Mouse (Mus musculus) stomach, embryonic 14.5 days (tissue): ENCODE measurements at regions not wholly inside any gene's neighbourhood (a gene's known extent, or its start where the extent isn't known, plus 50 kb on each side); places are given as distances from the start of the nearest gene placed in this dataset.

Source experiments
- ATAC-seq: fragments of 200-750 bp; cut with Nextera tagmentation; 2 replicates; pipeline ENCODE4 v1.8.0; 2017; ENCODE audit warnings: low read depth, moderate TSS enrichment; ENCODE audit not compliant: insufficient number of reproducible peaks, insufficient read depth, low FRiP score
- H3K27ac ChIP-seq: fragments of 300-500 bp; sonication (generic); 2 replicates; pipeline ENCODE4 v1.5.1; 2014; ENCODE audit warnings: mild to moderate bottlenecking, low read length, moderate library complexity, mixed read lengths
- H3K27me3 ChIP-seq: fragments of 300-500 bp; sonication (generic); 2 replicates; pipeline ENCODE4 v1.6.1; 2014; ENCODE audit warnings: low read length, control low read depth, mixed read lengths; ENCODE audit not compliant: control insufficient read depth, insufficient read depth
- H3K36me3 ChIP-seq: fragments of 300-500 bp; sonication (generic); 2 replicates; pipeline ENCODE4 v1.6.1; 2014; ENCODE audit warnings: mild to moderate bottlenecking, control low read depth, low read length, moderate library complexity, mixed read lengths; ENCODE audit not compliant: control insufficient read depth, insufficient read depth
- H3K4me1 ChIP-seq: fragments of 300-500 bp; sonication (generic); 2 replicates; pipeline ENCODE4 v1.6.1; 2014; ENCODE audit warnings: low read length, control low read depth, mixed read lengths; ENCODE audit not compliant: control insufficient read depth, insufficient read depth
- H3K4me2 ChIP-seq: fragments of 300-500 bp; sonication (generic); replicated peaks from 2 replicates; pipeline ENCODE4 v1.6.1; 2014; ENCODE audit warnings: low read depth, low read length, control low read depth
- H3K4me3 ChIP-seq: fragments of 300-500 bp; sonication (generic); 2 replicates; pipeline ENCODE4 v1.5.1; 2014; ENCODE audit warnings: low read depth, low read length, control low read depth
- H3K9ac ChIP-seq: fragments of 300-500 bp; sonication (generic); replicated peaks from 2 replicates; pipeline ENCODE4 v1.6.1; 2014; ENCODE audit warnings: low read depth, mild to moderate bottlenecking, control low read depth, low read length, moderate library complexity, mixed read lengths
- H3K9me3 ChIP-seq: fragments of 300-500 bp; sonication (generic); 2 replicates; pipeline ENCODE4 v1.6.1; 2016; ENCODE audit warnings: low read depth, low read length, control low read depth; ENCODE audit not compliant: control insufficient read depth
- WGBS: fragments of 180-500 bp; shearing (Covaris S2); extraction: QIAGEN DNeasy Blood & Tissue Kit; methylation state at CpG from one replicate; pipeline ENCODE4 v1.1.7; 2014; 5-methylcytosine and 5-hydroxymethylcytosine counted together

DNA sequence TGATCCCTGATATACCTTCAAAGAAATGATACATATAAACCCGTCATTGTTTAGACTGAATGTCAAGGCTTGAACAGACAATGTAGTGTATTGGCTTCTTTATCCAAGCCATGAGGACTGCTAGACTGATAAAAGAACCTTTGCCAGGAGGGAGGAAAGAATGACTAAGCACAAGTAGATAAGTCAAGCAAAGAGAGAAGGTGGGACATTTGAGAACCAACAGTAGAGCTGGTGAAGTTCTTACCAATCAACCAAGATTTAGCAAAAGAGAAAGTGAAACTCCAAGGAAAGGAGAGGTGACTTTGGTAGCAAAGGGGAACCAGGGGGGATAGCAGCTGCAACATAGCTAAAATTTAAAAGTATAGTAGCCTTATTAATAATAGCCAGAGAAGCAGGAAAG is 273.0 kb upstream of the Ldb2 start:
- Histone ChIP-seq H3K9me3 (no peaks in the 10 kb centered on the region), H3K4me2 (no peak overlapping the region), H3K27ac (no peak overlapping the region), H3K36me3 (no peaks in the 10 kb centered on the region), H3K4me3 (no peak overlapping the region), H3K9ac (no peak overlapping the region), H3K27me3 (no peaks in the 10 kb centered on the region), H3K4me1 (no peaks in the 10 kb centered on the region)
- whole genome bisulfite sequencing = 48% methylated on average over 1 of the region's 1 CpGs
- ATAC-seq = no peak

DNA sequence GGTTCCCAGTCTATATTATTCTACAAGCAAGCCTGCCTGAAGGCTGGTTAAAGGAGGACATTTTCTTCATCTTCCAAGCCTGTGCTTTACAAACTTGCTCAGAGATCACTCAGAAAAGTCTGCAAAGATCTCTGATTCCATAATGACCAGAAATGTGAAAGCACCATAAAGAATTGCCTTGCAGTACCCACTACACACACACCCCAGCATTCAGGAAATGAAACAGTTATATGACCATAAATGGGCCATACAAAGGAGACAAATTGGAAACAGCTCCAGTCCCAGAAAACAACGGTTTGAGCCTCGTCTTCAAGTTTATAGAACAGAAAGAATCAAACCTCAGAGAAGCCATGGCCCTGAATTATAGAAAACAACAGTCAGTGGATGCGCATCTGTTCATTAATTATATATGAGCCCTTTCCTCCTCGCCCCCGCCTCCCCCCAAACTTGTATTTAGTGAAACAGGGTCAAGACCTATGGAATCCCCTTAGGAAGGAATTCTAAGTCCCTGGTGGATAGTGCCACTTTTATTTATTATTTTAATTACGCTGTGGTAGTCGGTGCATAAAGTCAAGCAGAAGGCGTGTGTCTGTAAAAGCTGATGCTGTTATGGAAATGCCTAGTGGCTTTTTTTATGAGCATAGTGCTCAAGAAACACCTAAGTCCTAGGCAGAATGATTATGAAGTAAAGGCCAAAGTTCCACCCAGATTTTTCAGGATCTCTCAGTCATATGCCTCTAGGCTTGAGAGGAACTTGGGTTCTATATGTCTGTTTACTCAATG is 266.6 kb upstream of the Ldb2 start:
- no peaks in the 10 kb centered on the region for H3K27me3 ChIP-seq
- H3K9ac ChIP-seq = no peak overlapping the region
- no peak overlapping the region for H3K27ac ChIP-seq
- H3K9me3 ChIP-seq = no peaks in the 10 kb centered on the region
- whole genome bisulfite sequencing = 84% methylated on average over 8 of the region's 8 CpGs
- ATAC-seq = no peak
- no peaks in the 10 kb centered on the region for H3K4me1 ChIP-seq
- H3K4me3 ChIP-seq = no peak overlapping the region
- H3K4me2 ChIP-seq = no peak overlapping the region
- no peaks in the 10 kb centered on the region for H3K36me3 ChIP-seq

DNA sequence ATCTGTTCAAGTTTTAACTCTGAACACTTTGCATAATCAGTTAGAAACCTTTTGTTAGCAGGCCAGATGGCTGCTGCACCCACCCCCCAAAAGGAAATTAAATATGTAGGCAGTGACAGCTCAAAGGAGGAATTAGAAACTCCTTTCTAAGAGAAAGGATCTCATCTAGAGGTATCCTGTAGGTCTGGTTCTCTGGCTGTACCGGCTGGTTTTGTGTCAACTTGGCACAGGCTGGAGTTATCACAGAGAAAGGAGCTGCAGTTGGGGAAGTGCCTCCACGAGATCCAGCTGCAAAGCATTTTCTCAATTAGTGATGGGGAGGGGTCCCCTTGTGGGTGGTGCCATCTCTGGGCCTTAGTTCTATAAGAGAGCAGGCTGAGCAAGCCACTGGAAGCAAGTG is 263.1 kb upstream of the Ldb2 start:
- H3K27ac ChIP-seq = no peak overlapping the region
- H3K4me1 ChIP-seq = no peaks in the 10 kb centered on the region
- no peak for ATAC-seq
- no peak overlapping the region for H3K4me2 ChIP-seq
- no peak overlapping the region for H3K4me3 ChIP-seq
- no peak overlapping the region for H3K9ac ChIP-seq
- 23% methylated on average over 2 of the region's 2 CpGs for WGBS
- no peaks in the 10 kb centered on the region for H3K9me3 ChIP-seq
- H3K27me3 ChIP-seq = no peaks in the 10 kb centered on the region
- no peaks in the 10 kb centered on the region for H3K36me3 ChIP-seq

DNA sequence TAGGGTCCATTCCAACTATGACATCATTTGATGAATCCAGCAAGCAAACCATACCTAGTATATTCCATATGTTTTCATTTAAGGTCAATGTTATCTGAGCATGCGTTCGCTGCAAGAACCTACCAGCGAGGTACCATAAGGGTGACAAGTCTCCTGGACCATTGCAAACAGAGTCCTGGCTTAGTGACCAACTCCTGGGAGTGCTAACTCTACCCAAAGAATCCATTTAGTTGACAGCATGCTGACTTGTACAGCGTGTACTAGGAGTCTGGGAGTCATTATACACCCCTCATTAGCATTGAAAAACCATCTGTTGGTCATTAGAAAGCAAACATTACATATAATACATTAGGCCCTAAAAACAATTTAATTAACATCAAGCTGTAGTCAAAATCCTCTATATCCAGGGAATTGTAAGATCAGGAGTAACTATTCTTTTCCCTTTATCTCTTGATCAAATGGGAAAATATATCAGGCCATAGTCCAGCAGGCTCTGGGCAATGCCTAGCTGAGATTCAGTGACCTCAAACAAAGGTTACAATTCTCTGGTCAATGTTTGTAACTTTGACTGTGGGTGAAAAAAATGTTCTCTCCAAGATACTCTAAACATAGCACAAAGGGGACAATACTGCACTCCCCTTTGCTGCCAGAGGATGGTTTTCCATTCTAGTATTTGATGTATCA is 255.9 kb upstream of the Ldb2 start:
- Histone ChIP-seq H3K27ac (no peak overlapping the region), H3K4me3 (no peak overlapping the region), H3K4me1 (no peaks in the 10 kb centered on the region), H3K36me3 (no peaks in the 10 kb centered on the region), H3K9ac (no peak overlapping the region), H3K4me2 (no peak overlapping the region), H3K27me3 (no peaks in the 10 kb centered on the region), H3K9me3 (no peaks in the 10 kb centered on the region)
- ATAC-seq = no peak
- WGBS = 83% methylated on average over 4 of the region's 4 CpGs

- ATAC-seq = peak; percentile 58; the same call in 1 of the 2 replicates
- Histone ChIP-seq H3K9ac (no peak overlapping the region), H3K27ac (no peak overlapping the region)
Observed at GRCm38 (mm10) chr5:45049410-45049809, 249.9 kb upstream of the Ldb2 start.

GRCm38 (mm10) chr5:45042914-45043313 is 243.4 kb upstream of the Ldb2 start:
- no peaks in the 10 kb centered on the region for H3K27me3 ChIP-seq
- no peaks in the 10 kb centered on the region for H3K4me1 ChIP-seq
- H3K36me3 ChIP-seq = no peaks in the 10 kb centered on the region
- ATAC-seq = no peak
- H3K4me2 ChIP-seq = no peak overlapping the region
- no peak overlapping the region for H3K4me3 ChIP-seq
- no peak overlapping the region for H3K27ac ChIP-seq
- H3K9ac ChIP-seq = no peak overlapping the region
- H3K9me3 ChIP-seq = no peaks in the 10 kb centered on the region
- WGBS = 59% methylated on average over 2 of the region's 2 CpGs

More at GRCm38 (mm10) chr5:45049410-45049809, 249.9 kb upstream of the Ldb2 start:
- H3K9me3 ChIP-seq = no peaks in the 10 kb centered on the region
- no peak overlapping the region for H3K4me3 ChIP-seq
- no peaks in the 10 kb centered on the region for H3K27me3 ChIP-seq
- no peaks in the 10 kb centered on the region for H3K4me1 ChIP-seq
- H3K4me2 ChIP-seq = no peak overlapping the region
- H3K36me3 ChIP-seq = no peaks in the 10 kb centered on the region

- Histone ChIP-seq H3K4me2 (no peak overlapping the region), H3K36me3 (no peaks in the 10 kb centered on the region), H3K9ac (no peak overlapping the region), H3K9me3 (no peaks in the 10 kb centered on the region), H3K4me1 (no peaks in the 10 kb centered on the region), H3K27ac (no peak overlapping the region), H3K27me3 (no peaks in the 10 kb centered on the region), H3K4me3 (no peak overlapping the region)
- 29% methylated on average over 1 of the region's 1 CpGs for WGBS
- ATAC-seq = no peak
Observed at GRCm38 (mm10) chr5:45036430-45036829, 236.9 kb upstream of the Ldb2 start.

DNA sequence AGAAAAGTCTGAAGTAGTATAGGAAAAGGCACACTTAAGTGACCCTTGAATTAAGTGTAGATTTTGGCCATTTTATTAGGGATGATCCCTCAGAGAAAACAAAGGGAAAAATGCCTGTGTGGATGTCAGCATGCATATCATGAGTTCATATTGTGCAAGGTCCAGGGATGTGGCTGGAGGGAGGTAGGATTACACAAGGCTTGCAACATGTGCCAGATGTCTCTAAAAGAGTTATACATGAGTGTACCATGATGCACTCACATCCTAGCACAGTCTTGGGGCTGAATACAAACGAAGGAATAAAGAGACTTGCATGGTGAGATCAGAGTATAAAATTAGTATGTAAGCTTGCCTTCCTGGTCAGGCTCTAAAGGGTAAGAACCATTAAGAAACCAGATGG is 233.7 kb upstream of the Ldb2 start:
- H3K9me3 ChIP-seq = no peaks in the 10 kb centered on the region
- H3K4me3 ChIP-seq = no peak overlapping the region
- H3K9ac ChIP-seq = no peak overlapping the region
- no peaks in the 10 kb centered on the region for H3K27me3 ChIP-seq
- no peak overlapping the region for H3K27ac ChIP-seq
- 71% methylated on average over 1 of the region's 1 CpGs for WGBS
- H3K4me1 ChIP-seq = no peaks in the 10 kb centered on the region
- no peak overlapping the region for H3K4me2 ChIP-seq
- ATAC-seq = no peak
- no peaks in the 10 kb centered on the region for H3K36me3 ChIP-seq
